Mouse (Mus musculus): ENCODE results near the gene Pls3. TPM values are rescaled to one million over a fixed set of nuclear protein-coding genes. Genes with fewer than 3 reads are reported as not detected.

The Pls3 gene
- polyA plus RNA-seq (2015; fragmentation: Illumina TruSeq; extraction: RNeasy Lipid Tissue Mini Kit (QIAGEN cat#74804); ENCODE audit: insufficient read depth, low read depth, low replicate concordance): 16.0 TPM

DNA sequence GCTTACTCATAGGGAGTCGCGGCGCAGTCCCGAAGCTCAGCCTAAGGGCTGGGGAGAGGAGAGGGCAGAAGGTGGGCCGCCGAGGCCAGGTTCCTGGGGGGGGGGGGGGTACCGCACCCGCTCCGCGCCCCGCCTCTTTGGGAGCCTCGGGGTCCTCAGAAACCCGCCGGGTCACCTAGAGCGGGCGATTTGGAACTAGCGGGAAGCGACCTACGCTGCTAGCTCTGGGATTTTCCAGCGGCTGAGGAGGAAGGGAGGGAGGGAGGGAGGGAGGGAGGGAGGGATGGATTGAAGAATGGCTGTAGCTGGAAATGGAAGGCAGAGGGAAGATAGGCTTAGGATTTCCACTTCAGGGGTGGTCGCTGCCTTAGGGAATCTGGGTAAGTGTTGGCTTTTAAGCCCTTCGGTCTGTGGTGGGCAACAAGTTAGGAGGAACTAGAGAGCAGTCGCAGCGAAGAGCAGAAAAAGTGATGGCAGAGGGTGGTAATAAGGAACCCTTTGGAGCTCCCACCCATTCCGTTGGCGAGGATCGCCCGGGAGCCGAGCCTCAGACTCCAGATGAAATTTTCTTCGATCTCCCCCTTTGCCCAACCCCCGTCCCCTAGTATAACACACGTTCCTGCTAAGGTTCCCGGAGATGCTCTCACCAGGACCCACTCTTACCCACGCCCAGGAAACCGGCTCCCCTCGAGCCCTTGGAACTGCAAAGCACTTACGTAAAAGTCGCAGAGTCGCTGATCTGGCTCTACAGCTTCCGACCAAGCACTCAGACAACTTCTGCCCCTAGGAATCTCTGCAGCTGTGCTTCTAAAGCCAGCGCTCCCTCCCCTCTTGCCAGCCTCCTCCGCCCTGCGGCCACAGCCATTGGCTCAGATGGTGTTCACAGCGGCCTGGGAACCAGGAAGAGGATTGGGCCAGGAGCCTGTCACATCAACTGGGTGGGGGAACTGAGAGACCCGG lies at the start of gene Pls3:
Pls3 (minus strand) TSS at position 851 of the 960 bp plus-strand sequence.

